Mouse (Mus musculus) embryonic facial prominence, embryonic 14.5 days (tissue): ENCODE measurements around the gene Gskip. TPM values are rescaled to one million over a fixed set of nuclear protein-coding genes. Genes with fewer than 3 reads are reported as not detected.

ENCODE experiments used
- ATAC-seq: fragments of 200-750 bp; cut with Nextera tagmentation; 2 replicates; pipeline ENCODE4 v1.8.0; 2017; ENCODE audit warnings: low read depth, moderate number of reproducible peaks, moderate TSS enrichment
- DNase-seq: peaks from one replicate; pipeline ENCODE4 v3.0.0-alpha.2; 2015; ENCODE audit warnings: low spot score
- H3K27ac ChIP-seq: fragments of 300-500 bp; sonication (generic); replicated peaks from 2 replicates; pipeline ENCODE4 v1.5.1; 2014; ENCODE audit warnings: low read depth, mild to moderate bottlenecking, low read length, moderate library complexity
- H3K27me3 ChIP-seq: fragments of 300-500 bp; sonication (generic); replicated peaks from 2 replicates; pipeline ENCODE4 v1.6.1; 2014; ENCODE audit warnings: low read length; ENCODE audit not compliant: control insufficient read depth, insufficient read depth
- H3K36me3 ChIP-seq: fragments of 300-500 bp; sonication (generic); 2 replicates; pipeline ENCODE4 v1.6.1; 2014; ENCODE audit warnings: low read length, mixed read lengths; ENCODE audit not compliant: control insufficient read depth, insufficient read depth
- H3K4me1 ChIP-seq: fragments of 300-500 bp; sonication (generic); 2 replicates; pipeline ENCODE4 v1.6.1; 2014; ENCODE audit warnings: antibody characterized with exemption, low read length; ENCODE audit not compliant: control insufficient read depth, insufficient read depth
- H3K4me2 ChIP-seq: fragments of 300-500 bp; sonication (generic); 2 replicates; pipeline ENCODE4 v1.6.1; 2014; ENCODE audit warnings: low read depth, mild to moderate bottlenecking, low read length, moderate library complexity, mixed read lengths
- H3K4me3 ChIP-seq: fragments of 300-500 bp; sonication (generic); 2 replicates; pipeline ENCODE4 v1.5.1; 2014; ENCODE audit warnings: low read depth, mild to moderate bottlenecking, low read length
- H3K9ac ChIP-seq: fragments of 300-500 bp; sonication (generic); 2 replicates; pipeline ENCODE4 v1.6.1; 2014; ENCODE audit warnings: low read depth, mild to moderate bottlenecking, low read length, moderate library complexity, mixed read lengths
- H3K9me3 ChIP-seq: fragments of 300-500 bp; sonication (generic); 2 replicates; pipeline ENCODE4 v1.6.1; 2016; ENCODE audit warnings: low read length; ENCODE audit not compliant: control insufficient read depth
- whole genome bisulfite sequencing: fragments of 180-500 bp; shearing (Covaris S2); extraction: QIAGEN DNeasy Blood & Tissue Kit; methylation state at CpG from one replicate; pipeline ENCODE4 v1.1.7; 2014; 5-methylcytosine and 5-hydroxymethylcytosine counted together
- polyA plus RNA-seq: library from polyadenylated mRNA; unstranded; fragments of >200 nt; fragmentation: Nextera tagmentation; extraction: Ambion mirVana; gene quantifications from 2 replicates; pipeline ENCODE4 v1.2.1, GENCODE M21; 2014

Gene Gskip
- polyA plus RNA-seq, 1 experiment from 2014 or later, result 27.9 TPM

GRCm38 (mm10) chr12:105727268-105727667 is 42.6 kb downstream of the Gskip start:
- H3K27ac ChIP-seq, result no peak overlapping the region
- DNase-seq (no peak), ATAC-seq (no peak)
- H3K36me3 ChIP-seq, result no peaks in the 10 kb centered on the region
- no peaks in the 10 kb centered on the region for H3K4me1 ChIP-seq
- H3K9ac ChIP-seq, result no peak overlapping the region
- no peaks in the 10 kb centered on the region for H3K27me3 ChIP-seq
- H3K4me3 ChIP-seq, result no peak overlapping the region
- H3K4me2 ChIP-seq, result no peak overlapping the region
- 84% methylated on average over 3 of the region's 3 CpGs for WGBS
- no peaks in the 10 kb centered on the region for H3K9me3 ChIP-seq

- Histone ChIP-seq H3K27ac (no peak overlapping the region), H3K36me3 (no peaks in the 10 kb centered on the region), H3K4me1 (no peaks in the 10 kb centered on the region), H3K4me2 (no peak overlapping the region), H3K27me3 (no peaks in the 10 kb centered on the region), H3K9ac (no peak overlapping the region), H3K4me3 (no peak overlapping the region), H3K9me3 (no peaks in the 10 kb centered on the region)
- DNase-seq, result peak; percentile 24
- no peak for ATAC-seq
- 27% methylated on average over 8 of the region's 8 CpGs for WGBS
These were observed 43.3 kb downstream of the Gskip start for GRCm38 (mm10) chr12:105727964-105728363.

- 75% methylated on average over 6 of the region's 6 CpGs for WGBS
- H3K27ac ChIP-seq, result no peak overlapping the region
- DNase-seq (no peak), ATAC-seq (no peak)
- H3K9ac ChIP-seq, result no peak overlapping the region
- H3K9me3 ChIP-seq, result no peaks in the 10 kb centered on the region
- no peaks in the 10 kb centered on the region for H3K27me3 ChIP-seq
- no peaks in the 10 kb centered on the region for H3K36me3 ChIP-seq
- no peak overlapping the region for H3K4me2 ChIP-seq
- no peak overlapping the region for H3K4me3 ChIP-seq
- no peaks in the 10 kb centered on the region for H3K4me1 ChIP-seq
These were observed 46.3 kb downstream of the Gskip start for GRCm38 (mm10) chr12:105730851-105731460.

GRCm38 (mm10) chr12:105733370-105734159 is 48.9 kb downstream of the Gskip start:
- H3K36me3 ChIP-seq, result no peaks in the 10 kb centered on the region
- H3K4me2 ChIP-seq, result no peak overlapping the region
- no peaks in the 10 kb centered on the region for H3K4me1 ChIP-seq
- H3K27ac ChIP-seq, result no peak overlapping the region
- WGBS, result 75% methylated on average over 9 of the region's 9 CpGs
- H3K4me3 ChIP-seq, result no peak overlapping the region
- ATAC-seq (no peak), DNase-seq (no peak)
- no peaks in the 10 kb centered on the region for H3K27me3 ChIP-seq
- H3K9me3 ChIP-seq, result no peaks in the 10 kb centered on the region
- no peak overlapping the region for H3K9ac ChIP-seq

- Histone ChIP-seq H3K27me3 (no peaks in the 10 kb centered on the region), H3K36me3 (no peaks in the 10 kb centered on the region), H3K4me2 (no peak overlapping the region), H3K4me1 (no peaks in the 10 kb centered on the region), H3K27ac (no peak overlapping the region), H3K4me3 (no peak overlapping the region), H3K9me3 (no peaks in the 10 kb centered on the region), H3K9ac (no peak overlapping the region)
- ATAC-seq (no peak), DNase-seq (no peak)
- 63% methylated on average over 7 of the region's 7 CpGs for WGBS
These were observed 50.7 kb downstream of the Gskip start for GRCm38 (mm10) chr12:105735226-105735888.

- no peak for DNase-seq
- ATAC-seq, result no peak
- Histone ChIP-seq H3K4me1 (no peaks in the 10 kb centered on the region), H3K9me3 (no peaks in the 10 kb centered on the region), H3K4me2 (no peak overlapping the region), H3K36me3 (no peaks in the 10 kb centered on the region), H3K4me3 (no peak overlapping the region), H3K27me3 (no peaks in the 10 kb centered on the region), H3K9ac (no peak overlapping the region), H3K27ac (no peak overlapping the region)
- 87% methylated on average over 6 of the region's 6 CpGs for WGBS
These were observed 51.2 kb downstream of the Gskip start for GRCm38 (mm10) chr12:105735889-105736251.

- H3K4me2 ChIP-seq, result no peak overlapping the region
- no peaks in the 10 kb centered on the region for H3K36me3 ChIP-seq
- no peaks in the 10 kb centered on the region for H3K4me1 ChIP-seq
- no peaks in the 10 kb centered on the region for H3K9me3 ChIP-seq
- ATAC-seq (no peak), DNase-seq (no peak)
- no peaks in the 10 kb centered on the region for H3K27me3 ChIP-seq
- H3K27ac ChIP-seq, result no peak overlapping the region
- no peak overlapping the region for H3K4me3 ChIP-seq
- no peak overlapping the region for H3K9ac ChIP-seq
- WGBS, result 69% methylated on average over 15 of the region's 15 CpGs
These were observed 53.9 kb downstream of the Gskip start for GRCm38 (mm10) chr12:105738316-105739096.

- 88% methylated on average over 8 of the region's 8 CpGs for WGBS
These were observed 55.0 kb downstream of the Gskip start for GRCm38 (mm10) chr12:105739656-105740055.

More at GRCm38 (mm10) chr12:105739656-105740055, 55.0 kb downstream of the Gskip start:
- no peaks in the 10 kb centered on the region for H3K27me3 ChIP-seq
- H3K9ac ChIP-seq, result no peak overlapping the region
- no peak for ATAC-seq
- no peak overlapping the region for H3K4me3 ChIP-seq
- H3K4me1 ChIP-seq, result no peaks in the 10 kb centered on the region
- no peaks in the 10 kb centered on the region for H3K36me3 ChIP-seq
- DNase-seq, result no peak
- H3K27ac ChIP-seq, result no peak overlapping the region
- H3K9me3 ChIP-seq, result no peaks in the 10 kb centered on the region
- no peak overlapping the region for H3K4me2 ChIP-seq
